Mouse (Mus musculus) Muller cell, postnatal 12 days (primary cell): ENCODE data around the gene Clec4a3.
"Not testable (repeated sequence)": the region's sequence is repeated elsewhere in the genome, so short reads cannot be mapped to it uniquely, and the experiment has no call there.

Source experiments
- DNase-seq: peaks from one replicate; pipeline ENCODE4 v3.0.0-alpha.2; 2015; ENCODE audit errors: inconsistent ontology term

Clec4a3 gene

GRCm38 (mm10) chr6:122952401-122952800, at the start of gene Clec4a3:
Gene Clec4a3, plus strand, starts transcription at chr6:122952515.
- DNase-seq, result no peak

- DNase-seq, result no peak
Measured at GRCm38 (mm10) chr6:122919922-122920321, 32.4 kb upstream of the Clec4a3 start.

GRCm38 (mm10) chr6:122921451-122921850, 30.9 kb upstream of the Clec4a3 start, which contains the start of gene Clec4a1:
Gene Clec4a1, plus strand, starts transcription at chr6:122921848.
- no peak for DNase-seq

- DNase-seq, result no peak
Measured at GRCm38 (mm10) chr6:122934845-122935244, 17.5 kb upstream of the Clec4a3 start.

GRCm38 (mm10) chr6:122939618-122940017, 12.7 kb upstream of the Clec4a3 start:
- DNase-seq, result no peak

GRCm38 (mm10) chr6:122946760-122947159, 5.6 kb upstream of the Clec4a3 start:
- no peak for DNase-seq

- DNase-seq, result no peak
Measured at GRCm38 (mm10) chr6:122964562-122964961, 12.2 kb downstream of the Clec4a3 start.

- no peak for DNase-seq
Measured at GRCm38 (mm10) chr6:122969048-122969447, 16.7 kb downstream of the Clec4a3 start.

- DNase-seq, result no peak
Measured at GRCm38 (mm10) chr6:122989876-122990437, 37.6 kb downstream of the Clec4a3 start, which contains the start of gene Clec4a4. Gene Clec4a4, plus strand, starts transcription at chr6:122990367.

- DNase-seq, result not testable (repeated sequence)
Measured at GRCm38 (mm10) chr6:123004696-123005095, 52.4 kb downstream of the Clec4a3 start.

GRCm38 (mm10) chr6:123005591-123005990, 53.3 kb downstream of the Clec4a3 start:
- no peak for DNase-seq
